Mouse (Mus musculus): ENCODE results near the gene Cygb. TPM values are rescaled to one million over a fixed set of nuclear protein-coding genes. Genes with fewer than 3 reads are reported as not detected.

Cygb gene
- total and polyA plus RNA-seq, 3 experiments: not detected

GRCm38 (mm10) chr11:116695194-116695880 is 41.2 kb upstream of the Cygb start:
- Histone ChIP-seq H3K27me3 (replicated peaks) (no peaks in the 10 kb centered on the region), H3K9ac (ENCODE audit: insufficient read depth, low read depth) (no peak overlapping the region), H3K79me2 (replicated peaks; ENCODE audit: control insufficient read depth, extremely low read depth, insufficient read depth, poor library complexity, severe bottlenecking) (no peaks in the 10 kb centered on the region), H3K36me3 (replicated peaks in 1 of 2; ENCODE audit: control insufficient read depth in 1 of 2, insufficient read depth in 1 of 2, low read length in 1 of 2) (peaks cover 0 to 2% of the 10 kb centered on the region in 2 experiments), H3K4me2 (ENCODE audit: insufficient read depth, low read depth, poor library complexity, severe bottlenecking) (no peak overlapping the region), H3K9me3 (replicated peaks; ENCODE audit: low read length) (no peaks in the 10 kb centered on the region), H3K4me3 (replicated peaks in 1 of 3; ENCODE audit: low read depth in 2 of 3, low read length in 2 of 3, poor library complexity in 1 of 3) (no peak overlapping the region), H3K27ac (ENCODE audit: insufficient read depth, low read depth) (no peak overlapping the region), H3K4me1 (ENCODE audit: control insufficient read depth in 1 of 2, insufficient read depth in 2 of 2) (0 out of 4 replicates have a peak, but pooled peaks cover 0 to 2% of the 10 kb centered on the region in 2 experiments)
- in situ Hi-C loops (cut with MboI; ENCODE audit: low pct_ligation_motif_present, low pct_unique_long_range_greater_than_20kb, low sequenced_read_pairs): no loop called here
- TF ChIP-seq NRF1 (IDR thresholded peaks at IDR 0.05; ENCODE audit: low read depth, low read length): no peak
- TF ChIP-seq MAZ (IDR thresholded peaks at IDR 0.05; ENCODE audit: low read depth, low read length): no peak
- TF ChIP-seq ELF1 (IDR thresholded peaks at IDR 0.05; ENCODE audit: low read depth, low read length): no peak
- TF ChIP-seq SMC3 (IDR thresholded peaks at IDR 0.05; ENCODE audit: low read depth, low read length): no peak
- no peak for TF ChIP-seq BHLHE40 (IDR thresholded peaks at IDR 0.05; ENCODE audit: low read depth, low read length)
- no peak for TF ChIP-seq CHD2 (IDR thresholded peaks at IDR 0.05; ENCODE audit: low read length)
- TF ChIP-seq CHD1 (IDR thresholded peaks at IDR 0.05; ENCODE audit: low read depth, low read length): no peak
- TF ChIP-seq EP300 (IDR thresholded peaks at IDR 0.05; ENCODE audit: low read length): no peak
- TF ChIP-seq JUND (conservative IDR thresholded peaks at IDR 0.05; ENCODE audit: low read depth, low read length): no peak
- dilution Hi-C loops (cut with MboI; ENCODE audit: extremely low pct_ligation_motif_present, extremely low pct_unique_long_range_greater_than_20kb, low sequenced_read_pairs): no loop called here
- no peak for DNase-seq (ENCODE audit: extremely low read depth)

DNA sequence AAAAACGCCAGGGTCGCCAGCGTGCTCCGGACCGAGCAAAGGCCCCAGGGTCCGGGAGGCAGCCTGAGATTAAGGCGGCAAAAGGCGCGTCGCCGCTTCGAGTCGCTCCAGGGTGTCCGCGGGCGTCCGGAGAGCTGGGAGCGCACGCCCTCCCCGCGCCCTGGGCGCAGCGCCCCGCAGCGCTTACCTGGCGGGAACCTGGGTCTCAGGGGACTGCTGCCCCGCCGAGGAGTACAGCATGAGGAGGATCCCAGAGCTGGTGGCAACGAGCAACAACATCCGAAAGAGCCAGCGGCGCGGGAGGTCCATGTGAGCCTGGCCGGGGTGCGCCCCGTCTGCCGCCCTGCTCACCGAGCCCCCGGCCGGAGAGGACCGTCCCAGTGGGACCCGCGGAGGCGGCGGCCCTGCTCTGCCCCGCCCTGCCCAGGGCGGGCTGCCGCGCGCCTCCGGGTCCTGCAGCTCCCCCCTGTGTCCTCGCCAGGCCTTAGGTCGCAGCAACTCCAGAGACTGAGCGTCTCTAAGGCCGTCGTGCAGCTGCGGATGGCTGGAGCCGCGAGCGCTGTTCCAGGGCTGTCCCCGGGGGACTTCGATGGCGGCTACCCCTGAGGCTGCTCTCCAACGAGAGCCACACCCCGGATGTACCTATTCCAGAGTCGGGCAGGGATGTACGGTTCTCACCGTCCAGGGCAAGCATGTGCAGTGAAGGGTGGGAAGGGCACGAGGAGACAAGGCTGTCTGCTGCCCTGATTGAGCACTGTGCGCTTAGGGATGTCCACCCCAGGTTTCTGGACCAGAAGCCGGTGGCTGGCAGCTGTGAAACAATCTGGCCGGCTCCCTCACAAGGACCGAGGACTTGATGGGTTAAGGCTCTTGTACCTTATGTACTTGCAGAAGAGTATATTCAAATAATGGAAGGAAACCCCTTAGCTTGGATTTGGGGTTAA is 40.4 kb upstream of the Cygb start:
- Histone ChIP-seq H3K27me3 (replicated peaks) (no peaks in the 10 kb centered on the region), H3K4me2 (ENCODE audit: insufficient read depth, low read depth, poor library complexity, severe bottlenecking) (no peak overlapping the region), H3K36me3 (replicated peaks in 1 of 2; ENCODE audit: control insufficient read depth in 1 of 2, insufficient read depth in 1 of 2, low read length in 1 of 2) (peaks cover 0 to 2% of the 10 kb centered on the region in 2 experiments), H3K4me1 (ENCODE audit: control insufficient read depth in 1 of 2, insufficient read depth in 2 of 2) (0 out of 4 replicates have a peak, but pooled peaks cover 0 to 2% of the 10 kb centered on the region in 2 experiments), H3K9me3 (replicated peaks; ENCODE audit: low read length) (no peaks in the 10 kb centered on the region), H3K9ac (ENCODE audit: insufficient read depth, low read depth) (no peak overlapping the region), H3K4me3 (replicated peaks in 1 of 3; ENCODE audit: low read depth in 2 of 3, low read length in 2 of 3, poor library complexity in 1 of 3) (no peak overlapping the region), H3K79me2 (replicated peaks; ENCODE audit: control insufficient read depth, extremely low read depth, insufficient read depth, poor library complexity, severe bottlenecking) (no peaks in the 10 kb centered on the region), H3K27ac (ENCODE audit: insufficient read depth, low read depth) (no peak overlapping the region)
- in situ Hi-C loops (cut with MboI; ENCODE audit: low pct_ligation_motif_present, low pct_unique_long_range_greater_than_20kb, low sequenced_read_pairs): no loop called here
- dilution Hi-C loops (cut with MboI; ENCODE audit: extremely low pct_ligation_motif_present, extremely low pct_unique_long_range_greater_than_20kb, low sequenced_read_pairs): no loop called here
- no peak for DNase-seq (ENCODE audit: extremely low read depth)
- TF ChIP-seq NRF1 (IDR thresholded peaks at IDR 0.05; ENCODE audit: low read depth, low read length) (no peak), ELF1 (IDR thresholded peaks at IDR 0.05; ENCODE audit: low read depth, low read length) (no peak), ZMIZ1 (IDR thresholded peaks at IDR 0.05; ENCODE audit: low read depth, low read length) (no peak), USF2 (conservative IDR thresholded peaks at IDR 0.05; ENCODE audit: low read depth, low read length) (no peak), BHLHE40 (IDR thresholded peaks at IDR 0.05; ENCODE audit: low read depth, low read length) (no peak), ETS1 (conservative IDR thresholded peaks at IDR 0.05; ENCODE audit: low read depth, low read length) (no peak), IRF4 (IDR thresholded peaks at IDR 0.05; ENCODE audit: low read depth, low read length) (no peak), RAD21 (IDR thresholded peaks at IDR 0.05; ENCODE audit: low read depth, low read length) (no peak), ZC3H11A (IDR thresholded peaks at IDR 0.05; ENCODE audit: low read depth, low read length) (no peak), UBTF (IDR thresholded peaks at IDR 0.05; ENCODE audit: low read depth, low read length) (no peak), RCOR1 (conservative IDR thresholded peaks at IDR 0.05; ENCODE audit: low read depth, low read length) (no peak), MAZ (IDR thresholded peaks at IDR 0.05; ENCODE audit: low read depth, low read length) (no peak), USF1 (IDR thresholded peaks at IDR 0.05; ENCODE audit: low read depth, low read length) (no peak)
